Mouse (Mus musculus) G1E (cell line): ENCODE measurements around the gene Dbp.

Experiments
- CTCF ChIP-seq: IDR thresholded peaks from 2 replicates; pipeline ENCODE4 v1.5.1; 2012; ENCODE audit warnings: low read depth, low read length, inconsistent platforms, mixed read lengths
- GATA1 ChIP-seq: IDR thresholded peaks from 2 replicates; pipeline ENCODE4 v1.6.1; 2012; ENCODE audit warnings: borderline replicate concordance, low read length, inconsistent platforms, mixed read lengths

DNA sequence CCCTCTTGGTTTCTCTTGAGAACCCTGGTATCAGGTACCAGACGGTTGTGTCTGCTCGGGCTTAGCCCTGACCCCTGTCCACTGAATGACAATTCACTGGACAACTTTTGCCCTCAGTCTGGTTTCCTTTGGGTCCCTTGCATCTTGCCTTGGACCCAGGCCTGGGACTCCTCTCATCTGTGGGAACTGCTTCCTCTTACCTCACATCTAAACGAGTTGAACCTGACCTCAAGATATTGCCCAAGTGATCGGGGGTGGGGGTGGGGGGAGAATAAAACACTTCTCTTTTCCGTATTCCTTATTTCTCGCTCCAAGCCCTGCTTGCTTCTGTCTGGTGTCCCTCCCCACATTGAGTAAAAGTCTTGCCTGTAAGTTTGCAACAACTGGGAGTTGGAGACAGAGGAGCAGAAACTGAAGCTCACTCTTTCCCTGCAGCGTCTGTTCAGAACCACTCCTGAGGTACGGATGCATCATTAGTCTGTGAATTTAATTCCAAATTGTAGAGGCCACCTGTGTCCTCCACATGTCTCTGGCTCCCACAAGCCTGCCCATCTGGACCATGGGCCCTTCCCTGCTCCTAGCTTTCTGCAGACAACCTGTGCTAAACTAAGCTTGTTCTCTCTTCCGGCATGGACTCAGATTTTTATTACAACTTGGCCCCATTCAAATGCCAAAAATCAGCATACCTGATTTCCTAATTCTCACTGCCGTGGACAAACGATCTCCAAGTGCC, 44.0 kb upstream of the Dbp start:
- no peak for TF ChIP-seq CTCF
- no peak for TF ChIP-seq GATA1
